Mouse (Mus musculus): ENCODE data around the gene Pigp.

The Pigp gene

DNA sequence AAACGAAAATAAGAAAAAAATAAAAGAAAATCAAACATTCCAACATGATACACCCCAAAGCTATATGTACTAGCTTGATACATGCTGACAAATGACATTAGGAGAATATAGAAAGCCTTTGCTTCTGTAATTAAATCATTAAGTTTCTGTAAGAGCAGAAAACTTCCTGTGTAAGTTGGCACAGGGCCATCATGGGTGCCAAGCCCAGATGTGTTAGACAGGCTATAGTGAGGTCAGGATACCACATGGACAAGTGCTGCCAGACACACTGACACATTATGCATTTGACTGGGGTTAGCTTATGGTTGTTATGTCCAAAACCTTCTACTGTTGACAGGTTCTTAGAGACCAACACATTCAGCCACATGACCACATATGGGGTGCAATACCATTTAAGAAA, 56.4 kb downstream of the Pigp start:
- DNase-seq = peak in 1 of 2 experiments; percentile 24

- DNase-seq = no peak
Measured at GRCm38 (mm10) chr16:94314626-94315025, 57.0 kb downstream of the Pigp start.

DNA sequence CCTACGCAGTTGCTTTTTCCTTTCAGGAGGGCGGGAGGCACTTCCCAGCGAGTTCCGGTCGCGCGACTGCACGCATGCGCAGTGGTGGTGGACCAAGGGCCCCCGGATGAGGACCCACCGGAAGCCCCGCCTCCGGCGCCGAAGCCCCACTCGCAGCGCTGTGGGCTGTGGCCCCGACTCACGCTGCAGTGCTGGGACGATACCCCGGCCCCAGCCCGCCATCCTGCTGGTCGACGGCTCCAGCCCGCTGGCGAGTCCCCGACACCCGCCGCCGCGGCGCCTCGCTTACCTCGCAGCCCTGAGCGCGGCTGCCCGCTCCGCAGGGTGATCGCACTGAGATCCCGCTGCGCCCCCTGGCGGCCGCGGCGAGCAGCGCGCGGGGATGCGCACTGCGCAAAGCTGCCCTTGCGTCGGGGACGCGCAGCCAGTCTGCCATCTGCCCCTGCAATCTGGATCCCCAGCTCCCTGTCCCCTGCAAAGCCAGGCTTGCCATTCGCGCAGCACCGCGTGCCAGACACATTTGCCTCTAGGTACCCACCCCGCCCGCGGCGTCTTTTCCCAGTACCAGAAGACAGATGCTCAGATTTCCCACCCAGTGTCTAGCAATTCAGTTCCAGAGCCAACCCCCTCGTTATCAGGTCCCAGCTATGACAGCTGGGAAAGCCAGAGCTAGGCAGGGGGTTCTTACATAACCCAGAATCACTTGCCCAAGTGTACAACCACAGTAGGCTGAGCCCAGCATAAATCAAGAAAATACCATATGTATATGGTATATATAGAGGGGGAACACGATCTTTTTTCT, 58.2 kb downstream of the Pigp start, which contains the start of gene Hlcs:
Hlcs (minus strand) TSS at position 343 of the 802 bp plus-strand sequence.
- DNase-seq = peak; percentile 98 to 99

DNA sequence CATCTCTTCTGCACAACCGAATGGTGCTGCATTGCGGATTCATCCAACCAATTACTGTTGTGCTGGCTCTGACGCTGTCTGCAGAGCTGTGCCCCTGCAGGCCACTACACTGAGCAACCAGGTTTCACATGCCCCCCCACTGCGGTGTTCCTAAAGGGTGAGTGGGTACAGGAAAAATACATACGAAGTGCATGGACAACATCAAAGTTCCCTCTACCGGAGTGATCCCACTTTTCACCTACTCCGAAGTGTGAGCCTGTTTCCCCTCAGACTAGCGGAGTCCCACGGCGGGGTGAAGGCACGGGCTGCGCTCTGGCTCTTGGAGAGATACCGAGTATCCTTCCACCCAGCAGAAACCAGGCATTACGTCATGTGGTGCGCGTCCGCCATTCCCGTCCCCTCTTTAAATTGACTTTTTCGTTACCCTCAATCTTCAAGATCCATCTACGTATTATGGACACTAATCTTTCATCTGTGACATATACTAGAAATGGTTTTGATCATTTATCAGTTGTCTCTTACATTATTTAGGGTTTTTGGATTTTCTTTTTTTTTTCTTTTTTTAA, 58.9 kb downstream of the Pigp start:
- peak; percentile 79 to 91 for DNase-seq

DNA sequence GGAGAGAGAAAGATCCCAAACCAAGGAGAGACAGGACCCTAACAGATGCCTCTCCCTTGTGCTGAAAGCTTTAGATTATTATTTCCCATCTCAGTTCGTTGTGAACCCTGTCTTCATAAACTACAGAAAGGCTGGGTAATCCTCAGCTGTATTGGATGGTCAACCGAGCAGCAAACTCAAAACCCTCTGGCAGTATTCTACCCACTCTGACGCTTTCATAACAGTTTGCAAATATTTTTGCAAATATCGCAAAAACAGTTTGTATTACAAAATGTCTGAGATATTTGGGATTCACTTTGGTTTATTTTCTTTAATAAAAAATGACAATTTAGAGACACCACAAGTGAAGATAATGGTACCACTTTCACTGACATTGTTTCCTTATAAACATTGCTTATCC, 59.7 kb downstream of the Pigp start:
- no peak for DNase-seq

DNA sequence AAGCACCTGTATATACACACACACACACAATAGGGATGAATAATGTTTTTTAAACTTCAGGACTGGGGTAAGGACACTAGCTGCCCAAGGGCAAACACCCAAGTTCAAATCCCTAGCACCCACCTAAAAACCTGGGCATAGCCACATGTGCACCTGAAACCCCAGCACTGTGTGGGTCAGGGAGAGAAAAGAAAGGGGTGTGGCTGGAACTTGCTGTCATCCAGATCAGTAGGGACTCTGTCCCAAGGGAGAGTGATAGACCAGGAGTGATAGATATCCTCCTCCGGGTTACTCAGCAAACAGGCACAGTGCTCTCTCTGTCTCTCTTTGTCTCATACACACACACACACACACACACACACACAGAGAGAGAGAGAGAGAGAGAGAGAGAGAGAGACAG, 60.2 kb downstream of the Pigp start:
- DNase-seq = no peak

DNA sequence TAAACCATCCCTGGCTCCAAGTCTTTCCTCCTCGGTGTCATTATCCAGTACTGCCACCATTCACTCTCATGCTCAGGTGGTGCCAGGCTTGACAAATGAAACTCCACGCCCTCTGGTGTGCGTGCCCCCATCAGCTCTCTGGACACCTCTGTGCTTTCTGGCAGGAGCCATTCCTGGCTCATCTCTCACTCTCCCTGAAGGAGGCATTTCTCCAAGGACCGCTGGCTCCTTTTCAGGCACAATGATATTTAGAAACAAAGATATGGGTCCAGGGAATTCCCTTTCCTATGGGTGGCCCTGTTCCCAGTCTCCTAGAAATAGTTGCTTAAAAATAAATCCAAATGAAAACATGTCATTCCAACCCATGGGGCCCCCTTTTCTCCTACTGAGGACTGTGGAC, 62.6 kb downstream of the Pigp start:
- no peak for DNase-seq
